Mouse (Mus musculus) ES-E14 (cell line): ENCODE results near the gene Prokr1.
"Not testable (repeated sequence)": the region's sequence is repeated elsewhere in the genome, so short reads cannot be mapped to it uniquely, and the experiment has no call there.

ENCODE experiments used
- CHD2 ChIP-seq: IDR thresholded peaks from 2 replicates; pipeline ENCODE4 v1.6.1; 2014; ENCODE audit warnings: mild to moderate bottlenecking, low read depth, low read length, inconsistent platforms
- HCFC1 ChIP-seq: IDR thresholded peaks from 2 replicates; pipeline ENCODE4 v1.6.1; 2012; ENCODE audit warnings: low read length, inconsistent platforms, borderline replicate concordance; ENCODE audit not compliant: insufficient read depth
- MAFK ChIP-seq: IDR thresholded peaks from 2 replicates; pipeline ENCODE4 v1.6.1; 2014; ENCODE audit warnings: mild to moderate bottlenecking, low read depth, low read length, inconsistent platforms; ENCODE audit not compliant: insufficient read depth
- ZC3H11A ChIP-seq: IDR thresholded peaks from 2 replicates; pipeline ENCODE4 v1.6.1; 2012; ENCODE audit warnings: low read depth, mild to moderate bottlenecking, inconsistent platforms, low read length, borderline replicate concordance

GRCm38 (mm10) chr6:87571863-87572262, 18.7 kb downstream of the Prokr1 start:
- not testable (repeated sequence) for TF ChIP-seq HCFC1, MAFK, CHD2, ZC3H11A
